Mouse (Mus musculus) ES-E14 (cell line): ENCODE measurements at regions not wholly inside any gene's neighbourhood (a gene's known extent, or its start where the extent isn't known, plus 50 kb on each side); places are given as distances from the start of the nearest gene placed in this dataset.

ENCODE experiments used
- DNase-seq: peaks from one replicate; pipeline ENCODE4 v3.0.0-alpha.2; 2013; ENCODE audit warnings: low read depth, low spot score
- H3K27ac ChIP-seq: 2 replicates; pipeline ENCODE4 v1.5.1; 2012; ENCODE audit warnings: low read depth, mild to moderate bottlenecking, low read length, moderate library complexity, mixed read lengths; ENCODE audit not compliant: poor library complexity, insufficient read depth, severe bottlenecking
- H3K36me3 ChIP-seq: 2 replicates; pipeline ENCODE4 v1.6.1; 2012; ENCODE audit warnings: mild to moderate bottlenecking, low read length, moderate library complexity, mixed read lengths; ENCODE audit not compliant: control insufficient read depth, poor library complexity, insufficient read depth, severe bottlenecking
- H3K4me1 ChIP-seq, 2 experiments: fragments of 150-350 bp in 1 of 2; sonication (generic) in 1 of 2; 2 replicates each; pipeline ENCODE4 v1.6.1; 2012; ENCODE audit warnings: low read length in 2 of 2, mild to moderate bottlenecking in 1 of 2, mixed read lengths in 1 of 2; ENCODE audit not compliant: control insufficient read depth in 2 of 2, insufficient read depth in 2 of 2, poor library complexity in 1 of 2
- H3K4me3 ChIP-seq, 2 experiments: fragments of 150-350 bp in 1 of 2; sonication (generic) in 1 of 2; 2 replicates each; pipeline ENCODE4 v1.5.1; 2012; ENCODE audit warnings: low read length in 2 of 2, low read depth in 1 of 2, mild to moderate bottlenecking in 1 of 2, mixed read lengths in 1 of 2; ENCODE audit not compliant: insufficient read depth in 1 of 2, poor library complexity in 1 of 2, severe bottlenecking in 1 of 2
- H3K9ac ChIP-seq: 2 replicates; pipeline ENCODE4 v1.6.1; 2012; ENCODE audit warnings: low read depth, mild to moderate bottlenecking, low read length, mixed read lengths; ENCODE audit not compliant: poor library complexity, insufficient read depth, severe bottlenecking
- H3K9me3 ChIP-seq: fragments of 150-350 bp; sonication (generic); 2 replicates; pipeline ENCODE4 v1.6.1; 2012; ENCODE audit warnings: low read depth, mild to moderate bottlenecking, low read length; ENCODE audit not compliant: control insufficient read depth, insufficient read depth
- CHD2 ChIP-seq: IDR thresholded peaks from 2 replicates; pipeline ENCODE4 v1.6.1; 2014; ENCODE audit warnings: mild to moderate bottlenecking, low read depth, low read length, inconsistent platforms
- HCFC1 ChIP-seq: IDR thresholded peaks from 2 replicates; pipeline ENCODE4 v1.6.1; 2012; ENCODE audit warnings: low read length, inconsistent platforms, borderline replicate concordance; ENCODE audit not compliant: insufficient read depth
- MAFK ChIP-seq: IDR thresholded peaks from 2 replicates; pipeline ENCODE4 v1.6.1; 2014; ENCODE audit warnings: mild to moderate bottlenecking, low read depth, low read length, inconsistent platforms; ENCODE audit not compliant: insufficient read depth
- ZC3H11A ChIP-seq: IDR thresholded peaks from 2 replicates; pipeline ENCODE4 v1.6.1; 2012; ENCODE audit warnings: low read depth, mild to moderate bottlenecking, inconsistent platforms, low read length, borderline replicate concordance
- ZNF384 ChIP-seq: IDR thresholded peaks from 2 replicates; pipeline ENCODE4 v1.6.1; 2012; ENCODE audit warnings: low read depth, low read length, inconsistent platforms
- in situ Hi-C, 2 experiments: fragments of 600-800 bp; cut with MboI; formaldehyde crosslinking; loops; one replicate each; pipeline ENCODE4 v1.15.1; 2025; ENCODE audit warnings: low sequenced_read_pairs in 2 of 2, inconsistent platforms in 1 of 2; ENCODE audit not compliant: unreplicated experiment in 2 of 2

GRCm38 (mm10) chr13:43948606-43949005, 164.0 kb downstream of the Cd83 start:
- Histone ChIP-seq H3K4me3 (no peak overlapping the region), H3K27ac (no peak overlapping the region), H3K9ac (no peak overlapping the region), H3K4me1 (no peaks in the 10 kb centered on the region), H3K36me3 (no peaks in the 10 kb centered on the region), H3K9me3 (no peaks in the 10 kb centered on the region)
- TF ChIP-seq CHD2 (no peak), ZC3H11A (no peak), HCFC1 (no peak), ZNF384 (no peak), MAFK (no peak)
- in situ Hi-C loops = no loop called here
- no peak for DNase-seq

GRCm38 (mm10) chr13:43949740-43950643, 165.4 kb downstream of the Cd83 start:
- in situ Hi-C loops = no loop called here
- no peak for DNase-seq

GRCm38 (mm10) chr13:43952491-43952890, 167.9 kb downstream of the Cd83 start:
- no peak overlapping the region for H3K4me3 ChIP-seq
- H3K9me3 ChIP-seq = no peaks in the 10 kb centered on the region
- H3K4me1 ChIP-seq = no peaks in the 10 kb centered on the region
- no peak overlapping the region for H3K9ac ChIP-seq
- DNase-seq = no peak
- no peak overlapping the region for H3K27ac ChIP-seq
- no peak for TF ChIP-seq HCFC1
- TF ChIP-seq ZNF384 = no peak
- TF ChIP-seq CHD2 = no peak
- no peak for TF ChIP-seq ZC3H11A
- TF ChIP-seq MAFK = no peak
- H3K36me3 ChIP-seq = no peaks in the 10 kb centered on the region
- in situ Hi-C loops = no loop called here

More at GRCm38 (mm10) chr13:43949740-43950643, 165.4 kb downstream of the Cd83 start:
- TF ChIP-seq ZC3H11A = no peak
- no peak for TF ChIP-seq ZNF384
- no peak for TF ChIP-seq CHD2
- no peak for TF ChIP-seq HCFC1
- no peak for TF ChIP-seq MAFK
- Histone ChIP-seq H3K27ac (no peak overlapping the region), H3K9me3 (no peaks in the 10 kb centered on the region), H3K4me3 (no peak overlapping the region), H3K36me3 (no peaks in the 10 kb centered on the region), H3K9ac (no peak overlapping the region), H3K4me1 (no peaks in the 10 kb centered on the region)

- Histone ChIP-seq H3K4me1 (no peaks in the 10 kb centered on the region), H3K4me3 (no peak overlapping the region), H3K27ac (no peak overlapping the region), H3K36me3 (no peaks in the 10 kb centered on the region), H3K9ac (no peak overlapping the region), H3K9me3 (no peaks in the 10 kb centered on the region)
- no peak for TF ChIP-seq MAFK
- TF ChIP-seq CHD2 = no peak
- in situ Hi-C loops = no loop called here
- no peak for DNase-seq
These were observed 168.5 kb downstream of the Cd83 start for GRCm38 (mm10) chr13:43952972-43953592.
